Mouse (Mus musculus) heart, adult 2 months (tissue): ENCODE measurements around the gene Mgat4c. TPM values are rescaled to one million over a fixed set of nuclear protein-coding genes. Genes with fewer than 3 reads are reported as not detected.

Experiments
- DNase-seq, 2 experiments: peaks; one replicate each; pipeline ENCODE4 v3.0.0; 2021
- H3K27ac ChIP-seq: fragments of 200-600 bp; 2 replicates; pipeline ENCODE4 v1.8.1; 2022
- H3K27me3 ChIP-seq: fragments of 200-500 bp; 2 replicates; pipeline ENCODE4 v1.6.1; 2012; ENCODE audit warnings: mild to moderate bottlenecking, low read length, inconsistent platforms, mixed read lengths; ENCODE audit not compliant: control insufficient read depth, insufficient read depth
- H3K36me3 ChIP-seq: fragments of 200-500 bp; 2 replicates; pipeline ENCODE4 v1.6.1; 2012; ENCODE audit warnings: low read length, inconsistent platforms; ENCODE audit not compliant: control insufficient read depth, insufficient read depth
- H3K4me1 ChIP-seq: fragments of 200-500 bp; 2 replicates; pipeline ENCODE4 v1.6.1; 2011; ENCODE audit warnings: low read length; ENCODE audit not compliant: control insufficient read depth, insufficient read depth
- H3K4me3 ChIP-seq: fragments of 200-600 bp; 2 replicates; pipeline ENCODE4 v1.8.1; 2022
- H3K79me2 ChIP-seq: fragments of 200-500 bp; replicated peaks from 2 replicates; pipeline ENCODE4 v1.6.1; 2012; ENCODE audit warnings: mild to moderate bottlenecking, inconsistent platforms, low read length, moderate library complexity, mixed read lengths; ENCODE audit not compliant: control insufficient read depth, insufficient read depth
- H3K9ac ChIP-seq: fragments of 200-500 bp; 2 replicates; pipeline ENCODE4 v1.6.1; 2012; ENCODE audit warnings: low read depth, mild to moderate bottlenecking, control low read depth, inconsistent platforms, low read length, mixed read lengths
- CTCF ChIP-seq: fragments of 200-600 bp; IDR thresholded peaks from 2 replicates; pipeline ENCODE4 v1.8.1; 2022; ENCODE audit warnings: antibody characterized with exemption, mild to moderate bottlenecking, moderate library complexity
- EP300 ChIP-seq: fragments of 200-500 bp; IDR thresholded peaks from 2 replicates; pipeline ENCODE4 v1.6.1; 2011; ENCODE audit warnings: low read depth, low read length, control low read depth; ENCODE audit not compliant: insufficient read depth
- POLR2A ChIP-seq: fragments of 200-500 bp; IDR thresholded peaks from 2 replicates; pipeline ENCODE4 v1.6.1; 2011; ENCODE audit warnings: mild to moderate bottlenecking, low read depth, low read length, control low read depth; ENCODE audit not compliant: insufficient read depth
- WGBS: fragments of 180-500 bp; shearing (Covaris S2); methylation state at CpG from one replicate; pipeline ENCODE4 v1.1.7; 2018; 5-methylcytosine and 5-hydroxymethylcytosine counted together
- intact Hi-C: fragments of 180-260 bp; cut with DNase I; formaldehyde crosslinking; loops from one replicate; pipeline ENCODE4 v1.15.1; 2025
- polyA plus RNA-seq: library from polyadenylated mRNA; depleted of rRNA; stranded (reverse); fragments of >200 nt; gene quantifications from 2 replicates; pipeline ENCODE4 v1.2.3, GENCODE M21; 2012
- total RNA-seq, 2 experiments: library from RNA; stranded (reverse); gene quantifications; 2 replicates each; pipeline ENCODE4 v1.2.3; 2021

Gene Mgat4c
- total and polyA plus RNA-seq, 3 experiments: not detected

GRCm38 (mm10) chr10:101827944-101828343, 146.7 kb downstream of the Mgat4c start:
- no peaks in the 10 kb centered on the region for H3K27me3 ChIP-seq
- H3K9ac ChIP-seq: no peak overlapping the region
- no peak for DNase-seq
- no peaks in the 10 kb centered on the region for H3K36me3 ChIP-seq
- no peaks in the 10 kb centered on the region for H3K79me2 ChIP-seq
- no peak overlapping the region for H3K27ac ChIP-seq
- TF ChIP-seq CTCF (no peak), EP300 (no peak), POLR2A (no peak)
- whole genome bisulfite sequencing: 90% methylated on average over 2 of the region's 2 CpGs
- no peaks in the 10 kb centered on the region for H3K4me1 ChIP-seq
- intact Hi-C loops: no loop called here
- H3K4me3 ChIP-seq: no peak overlapping the region

- H3K9ac ChIP-seq: no peak overlapping the region
- WGBS: 83% methylated on average over 2 of the region's 2 CpGs
- no peaks in the 10 kb centered on the region for H3K36me3 ChIP-seq
- TF ChIP-seq POLR2A (no peak), EP300 (no peak), CTCF (no peak)
- H3K4me3 ChIP-seq: no peak overlapping the region
- H3K27ac ChIP-seq: no peak overlapping the region
- intact Hi-C loops: no loop called here
- H3K27me3 ChIP-seq: no peaks in the 10 kb centered on the region
- H3K79me2 ChIP-seq: no peaks in the 10 kb centered on the region
- DNase-seq: no peak
- H3K4me1 ChIP-seq: no peaks in the 10 kb centered on the region
Observed at GRCm38 (mm10) chr10:101856115-101856514, 174.8 kb downstream of the Mgat4c start.

GRCm38 (mm10) chr10:101889866-101890265, 208.6 kb downstream of the Mgat4c start:
- Histone ChIP-seq H3K27me3 (no peaks in the 10 kb centered on the region), H3K36me3 (no peaks in the 10 kb centered on the region), H3K27ac (no peak overlapping the region), H3K9ac (no peak overlapping the region), H3K4me1 (no peaks in the 10 kb centered on the region), H3K79me2 (no peaks in the 10 kb centered on the region), H3K4me3 (no peak overlapping the region)
- intact Hi-C loops: no loop called here
- 69% methylated on average over 1 of the region's 1 CpGs for WGBS
- no peak for DNase-seq
- no peak for TF ChIP-seq EP300
- no peak for TF ChIP-seq POLR2A
- TF ChIP-seq CTCF: no peak

GRCm38 (mm10) chr10:101917328-101917814, 236.1 kb downstream of the Mgat4c start:
- no peak for DNase-seq
- no peak overlapping the region for H3K9ac ChIP-seq
- H3K4me1 ChIP-seq: no peaks in the 10 kb centered on the region
- no peaks in the 10 kb centered on the region for H3K36me3 ChIP-seq
- TF ChIP-seq POLR2A (no peak), EP300 (no peak), CTCF (no peak)
- no peak overlapping the region for H3K27ac ChIP-seq
- intact Hi-C loops: no loop called here
- H3K4me3 ChIP-seq: no peak overlapping the region
- H3K79me2 ChIP-seq: no peaks in the 10 kb centered on the region
- H3K27me3 ChIP-seq: no peaks in the 10 kb centered on the region

GRCm38 (mm10) chr10:101997612-101998011, 316.3 kb downstream of the Mgat4c start:
- no peak overlapping the region for H3K4me3 ChIP-seq
- no peaks in the 10 kb centered on the region for H3K27me3 ChIP-seq
- WGBS: 76% methylated on average over 4 of the region's 4 CpGs
- H3K27ac ChIP-seq: no peak overlapping the region
- DNase-seq: no peak
- no peak overlapping the region for H3K9ac ChIP-seq
- no peaks in the 10 kb centered on the region for H3K79me2 ChIP-seq
- intact Hi-C loops: no loop called here
- no peaks in the 10 kb centered on the region for H3K36me3 ChIP-seq
- TF ChIP-seq CTCF: no peak
- TF ChIP-seq EP300: no peak
- TF ChIP-seq POLR2A: no peak
- H3K4me1 ChIP-seq: no peaks in the 10 kb centered on the region

- Histone ChIP-seq H3K79me2 (no peaks in the 10 kb centered on the region), H3K36me3 (no peaks in the 10 kb centered on the region), H3K4me1 (no peaks in the 10 kb centered on the region), H3K27ac (no peak overlapping the region), H3K9ac (no peak overlapping the region), H3K4me3 (no peak overlapping the region), H3K27me3 (no peaks in the 10 kb centered on the region)
- 77% methylated on average over 2 of the region's 2 CpGs for WGBS
- DNase-seq: no peak
- intact Hi-C loops: no loop called here
- TF ChIP-seq CTCF (no peak), POLR2A (no peak), EP300 (no peak)
Observed at GRCm38 (mm10) chr10:102042513-102042912, 361.2 kb downstream of the Mgat4c start.
